Mouse (Mus musculus): Measurements from ENCODE around the gene Prkrip1.

Gene Prkrip1

GRCm38 (mm10) chr5:136198474-136199391 lies at the start of gene Prkrip1:
TSS of gene Prkrip1 (minus strand) at chr5:136198963.
- peak; percentile 91 for DNase-seq

- no peak for DNase-seq
Measured at GRCm38 (mm10) chr5:136248441-136248840, 49.7 kb upstream of the Prkrip1 start.

GRCm38 (mm10) chr5:136246452-136246838 lies 47.7 kb upstream of the Prkrip1 start, which contains the start of gene Sh2b2:
TSS of gene Sh2b2 (minus strand) at chr5:136246556.
- peak; percentile 17 for DNase-seq

GRCm38 (mm10) chr5:136245541-136246451 lies 47.0 kb upstream of the Prkrip1 start:
- no peak for DNase-seq

- peak; percentile 83 for DNase-seq
Measured at GRCm38 (mm10) chr5:136244762-136245540, 46.2 kb upstream of the Prkrip1 start.

- no peak for DNase-seq
Measured at GRCm38 (mm10) chr5:136243851-136244761, 45.3 kb upstream of the Prkrip1 start.

GRCm38 (mm10) chr5:136241161-136241560 lies 42.4 kb upstream of the Prkrip1 start:
- no peak for DNase-seq

- no peak for DNase-seq
Measured at GRCm38 (mm10) chr5:136240381-136240780, 41.6 kb upstream of the Prkrip1 start.

GRCm38 (mm10) chr5:136237607-136238006 lies 38.8 kb upstream of the Prkrip1 start:
- DNase-seq: no peak

GRCm38 (mm10) chr5:136236611-136237010 lies 37.8 kb upstream of the Prkrip1 start:
- DNase-seq: no peak

GRCm38 (mm10) chr5:136230348-136231035 lies 31.7 kb upstream of the Prkrip1 start:
- DNase-seq: no peak

- no peak for DNase-seq
Measured at GRCm38 (mm10) chr5:136226246-136226876, 27.6 kb upstream of the Prkrip1 start.

- no peak for DNase-seq
Measured at GRCm38 (mm10) chr5:136218585-136218984, 19.8 kb upstream of the Prkrip1 start.

- no peak for DNase-seq
Measured at GRCm38 (mm10) chr5:136217932-136218381, 19.2 kb upstream of the Prkrip1 start.

GRCm38 (mm10) chr5:136217004-136217665 lies 18.4 kb upstream of the Prkrip1 start:
- peak; percentile 43 for DNase-seq

- DNase-seq: peak; percentile 57
Measured at GRCm38 (mm10) chr5:136215958-136216357, 17.2 kb upstream of the Prkrip1 start.

GRCm38 (mm10) chr5:136215211-136215610 lies 16.4 kb upstream of the Prkrip1 start:
- no peak for DNase-seq

- peak; percentile 44 for DNase-seq
Measured at GRCm38 (mm10) chr5:136213716-136214115, 15.0 kb upstream of the Prkrip1 start.

- DNase-seq: no peak
Measured at GRCm38 (mm10) chr5:136212716-136213115, 14.0 kb upstream of the Prkrip1 start.

Measured in lung, postnatal 36 days (tissue).